Mouse (Mus musculus) lung, adult 2 months (tissue): Measurements from ENCODE around the gene Tmem86a.

Experiments used
- CTCF ChIP-seq: fragments of 200-500 bp; IDR thresholded peaks from 2 replicates; pipeline ENCODE4 v1.5.1; 2011; ENCODE audit warnings: mild to moderate bottlenecking, low read length, control low read depth; ENCODE audit not compliant: insufficient read depth
- POLR2A ChIP-seq: fragments of 200-500 bp; IDR thresholded peaks from 2 replicates; pipeline ENCODE4 v1.6.1; 2011; ENCODE audit warnings: low read depth, mild to moderate bottlenecking, control low read depth, low read length, borderline replicate concordance; ENCODE audit errors: extremely low read depth

- TF ChIP-seq CTCF (no peak), POLR2A (no peak)
These were observed 49.8 kb upstream of the Tmem86a start for GRCm38 (mm10) chr7:47000644-47000983.
